Mouse (Mus musculus) heart, embryonic 14.5 days (tissue): ENCODE measurements around the gene Ptprr. TPM values are rescaled to one million over a fixed set of nuclear protein-coding genes. Genes with fewer than 3 reads are reported as not detected.

Source experiments
- ATAC-seq: fragments of 200-750 bp; cut with Nextera tagmentation; 2 replicates; pipeline ENCODE4 v1.8.0; 2017; ENCODE audit warnings: low read depth, moderate TSS enrichment; ENCODE audit not compliant: insufficient number of reproducible peaks, insufficient read depth, low FRiP score
- H3K27ac ChIP-seq, 2 experiments: fragments of 200-500 bp in 1 of 2; fragments of 300-500 bp in 1 of 2; sonication (generic) in 1 of 2; replicated peaks in 1 of 2; 2 replicates each; pipeline ENCODE4 v1.5.1; 2012 to 2014; ENCODE audit warnings: low read depth in 2 of 2, low read length in 2 of 2, control low read depth in 1 of 2, mild to moderate bottlenecking in 1 of 2, mixed read lengths in 1 of 2; ENCODE audit not compliant: control insufficient read depth in 1 of 2, insufficient read depth in 1 of 2
- H3K27me3 ChIP-seq: fragments of 300-500 bp; sonication (generic); 2 replicates; pipeline ENCODE4 v1.6.1; 2014; ENCODE audit warnings: mild to moderate bottlenecking, low read length, control low read depth; ENCODE audit not compliant: control insufficient read depth, insufficient read depth
- H3K36me3 ChIP-seq: fragments of 300-500 bp; sonication (generic); 2 replicates; pipeline ENCODE4 v1.6.1; 2014; ENCODE audit warnings: mild to moderate bottlenecking, control low read depth, low read length, mixed read lengths; ENCODE audit not compliant: control insufficient read depth, insufficient read depth
- H3K4me1 ChIP-seq, 2 experiments: fragments of 200-500 bp in 1 of 2; fragments of 300-500 bp in 1 of 2; sonication (generic) in 1 of 2; 2 replicates each; pipeline ENCODE4 v1.6.1; 2012 to 2014; ENCODE audit warnings: low read length in 2 of 2, control low read depth in 1 of 2, mixed read lengths in 1 of 2; ENCODE audit not compliant: control insufficient read depth in 2 of 2, insufficient read depth in 2 of 2
- H3K4me2 ChIP-seq: fragments of 300-500 bp; sonication (generic); 2 replicates; pipeline ENCODE4 v1.6.1; 2014; ENCODE audit warnings: mild to moderate bottlenecking, low read length
- H3K4me3 ChIP-seq, 2 experiments: fragments of 200-500 bp in 1 of 2; fragments of 300-500 bp in 1 of 2; sonication (generic) in 1 of 2; 2 replicates each; pipeline ENCODE4 v1.5.1; 2012 to 2014; ENCODE audit warnings: low read length in 2 of 2, mild to moderate bottlenecking in 2 of 2, control low read depth in 1 of 2, low read depth in 1 of 2, moderate library complexity in 1 of 2; ENCODE audit not compliant: control insufficient read depth in 1 of 2, insufficient read depth in 1 of 2
- H3K9ac ChIP-seq: fragments of 300-500 bp; sonication (generic); 2 replicates; pipeline ENCODE4 v1.6.1; 2014; ENCODE audit warnings: mild to moderate bottlenecking, low read length
- H3K9me3 ChIP-seq: fragments of 300-500 bp; sonication (generic); 2 replicates; pipeline ENCODE4 v1.6.1; 2016; ENCODE audit warnings: low read length, control low read depth; ENCODE audit not compliant: control insufficient read depth
- WGBS: fragments of 180-500 bp; shearing (Covaris S2); extraction: QIAGEN DNeasy Blood & Tissue Kit; methylation state at CpG from one replicate; pipeline ENCODE4 v1.1.7; 2014; 5-methylcytosine and 5-hydroxymethylcytosine counted together
- polyA plus RNA-seq: library from polyadenylated mRNA; unstranded; fragments of >200 nt; fragmentation: Nextera tagmentation; extraction: Ambion mirVana; gene quantifications from 2 replicates; pipeline ENCODE4 v1.2.1, GENCODE M21; 2014

The Ptprr gene
- polyA plus RNA-seq, 1 experiment from 2014 or later = 0.49 TPM

- Histone ChIP-seq H3K27ac (peak overlapping the region in 1 of 2 experiments; percentile 26; a peak in 1 of 4 replicates), H3K9me3 (no peaks in the 10 kb centered on the region), H3K9ac (no peak overlapping the region), H3K4me1 (peaks cover 3 to 6% of the 10 kb centered on the region in 2 experiments; a peak in 2 of 4 replicates), H3K27me3 (no peaks in the 10 kb centered on the region), H3K4me3 (no peak overlapping the region), H3K4me2 (no peak overlapping the region), H3K36me3 (no peaks in the 10 kb centered on the region)
- peak; percentile 42; the same call in 1 of the 2 replicates for ATAC-seq
- 27% methylated on average over 9 of the region's 9 CpGs for WGBS
Measured at GRCm38 (mm10) chr10:116288130-116288529, 270.1 kb downstream of the Ptprr start.

GRCm38 (mm10) chr10:116290483-116290882 lies 272.5 kb downstream of the Ptprr start:
- H3K4me3 ChIP-seq = no peak overlapping the region
- peaks cover 3 to 6% of the 10 kb centered on the region in 2 experiments; a peak in 2 of 4 replicates for H3K4me1 ChIP-seq
- no peaks in the 10 kb centered on the region for H3K9me3 ChIP-seq
- no peak overlapping the region for H3K27ac ChIP-seq
- 79% methylated on average over 4 of the region's 4 CpGs for WGBS
- H3K9ac ChIP-seq = no peak overlapping the region
- no peak for ATAC-seq
- H3K4me2 ChIP-seq = no peak overlapping the region
- no peaks in the 10 kb centered on the region for H3K36me3 ChIP-seq
- no peaks in the 10 kb centered on the region for H3K27me3 ChIP-seq

- ATAC-seq = no peak
- Histone ChIP-seq H3K4me1 (peaks cover 3 to 6% of the 10 kb centered on the region in 2 experiments; a peak in 2 of 4 replicates), H3K27me3 (no peaks in the 10 kb centered on the region), H3K9ac (no peak overlapping the region), H3K27ac (no peak overlapping the region), H3K36me3 (no peaks in the 10 kb centered on the region), H3K4me2 (no peak overlapping the region), H3K4me3 (no peak overlapping the region), H3K9me3 (no peaks in the 10 kb centered on the region)
- 40% methylated on average over 8 of the region's 8 CpGs for WGBS
Measured at GRCm38 (mm10) chr10:116291153-116291755, 273.2 kb downstream of the Ptprr start.

- H3K27ac ChIP-seq = no peak overlapping the region
- WGBS = 77% methylated on average over 4 of the region's 4 CpGs
- no peaks in the 10 kb centered on the region for H3K36me3 ChIP-seq
- H3K4me2 ChIP-seq = no peak overlapping the region
- H3K27me3 ChIP-seq = peaks cover 7% of the 10 kb centered on the region
- peaks cover 5 to 20% of the 10 kb centered on the region in 2 experiments; a peak in 3 of 4 replicates for H3K4me1 ChIP-seq
- no peak overlapping the region for H3K9ac ChIP-seq
- no peak for ATAC-seq
- H3K9me3 ChIP-seq = no peaks in the 10 kb centered on the region
- no peak overlapping the region for H3K4me3 ChIP-seq
Measured at GRCm38 (mm10) chr10:116296439-116296838, 278.4 kb downstream of the Ptprr start.

- Histone ChIP-seq H3K27me3 (peaks cover 17% of the 10 kb centered on the region), H3K4me1 (peaks cover under 1 to 18% of the 10 kb centered on the region in 2 experiments; a peak in 2 of 4 replicates), H3K9ac (no peak overlapping the region), H3K9me3 (no peaks in the 10 kb centered on the region), H3K4me3 (no peak overlapping the region), H3K27ac (no peak overlapping the region), H3K36me3 (no peaks in the 10 kb centered on the region), H3K4me2 (no peak overlapping the region)
- ATAC-seq = no peak
- 40% methylated on average over 12 of the region's 12 CpGs for WGBS
Measured at GRCm38 (mm10) chr10:116297854-116298253, 279.8 kb downstream of the Ptprr start.

- Histone ChIP-seq H3K4me1 (peaks cover 0 to 17% of the 10 kb centered on the region in 2 experiments; a peak in 2 of 4 replicates), H3K4me3 (peak overlapping the region; percentile 47 to 48; a peak in 3 of 4 replicates), H3K27ac (peak overlapping the region; percentile 10 to 36; a peak in 3 of 4 replicates), H3K27me3 (peaks cover 17% of the 10 kb centered on the region), H3K36me3 (no peaks in the 10 kb centered on the region), H3K9ac (peak overlapping the region; percentile 68), H3K4me2 (peak overlapping the region; percentile 86), H3K9me3 (no peaks in the 10 kb centered on the region)
- 16% methylated on average over 7 of the region's 7 CpGs for WGBS
- peak; percentile 18; the same call in 1 of the 2 replicates for ATAC-seq
Measured at GRCm38 (mm10) chr10:116300824-116301223, 282.8 kb downstream of the Ptprr start.

- under 1% methylated on average over 27 of the region's 36 CpGs for WGBS
- ATAC-seq = peak; percentile 29
Measured at GRCm38 (mm10) chr10:116301258-116301657, 283.2 kb downstream of the Ptprr start.

More at GRCm38 (mm10) chr10:116301258-116301657, 283.2 kb downstream of the Ptprr start:
- H3K27ac ChIP-seq = peak overlapping the region; percentile 53 to 63
- peak overlapping the region; percentile 47 to 48 for H3K4me3 ChIP-seq
- peaks cover 17% of the 10 kb centered on the region for H3K27me3 ChIP-seq
- peaks cover 0 to 17% of the 10 kb centered on the region in 2 experiments; a peak in 2 of 4 replicates for H3K4me1 ChIP-seq
- H3K9ac ChIP-seq = peak overlapping the region; percentile 68
- H3K36me3 ChIP-seq = no peaks in the 10 kb centered on the region
- no peaks in the 10 kb centered on the region for H3K9me3 ChIP-seq
- H3K4me2 ChIP-seq = peak overlapping the region; percentile 86
